Mouse (Mus musculus) liver, postnatal 0 days (tissue): ENCODE data around the gene Gm7138.

ENCODE experiments used
- CTCF ChIP-seq: sonication (generic); IDR thresholded peaks from 2 replicates; pipeline ENCODE4 v1.5.1; 2016; ENCODE audit warnings: antibody characterized with exemption, low read depth
- EP300 ChIP-seq: IDR thresholded peaks from 2 replicates; pipeline ENCODE4 v1.6.1; 2016; ENCODE audit warnings: antibody characterized with exemption, low read depth, mild to moderate bottlenecking

- no peak for TF ChIP-seq EP300
- TF ChIP-seq CTCF: no peak
Observed at GRCm38 (mm10) chr10:77794976-77795375, 18.2 kb upstream of the Gm7138 start, which contains the start of gene Gm9639.
